Mouse (Mus musculus) forebrain, embryonic 14.5 days (tissue): Measurements from ENCODE around the gene Mycn. TPM values are rescaled to one million over a fixed set of nuclear protein-coding genes. Genes with fewer than 3 reads are reported as not detected.
A peak's percentile ranks its signal among the peaks of the same experiment; 100 is the strongest.

Source experiments
- ATAC-seq: fragments of 200-750 bp; cut with Nextera tagmentation; 2 replicates; pipeline ENCODE4 v1.8.0; 2017; ENCODE audit warnings: mild to moderate bottlenecking, moderate library complexity
- DNase-seq: peaks from one replicate; pipeline ENCODE4 v3.0.0-alpha.2; 2015; ENCODE audit warnings: low spot score
- H3K27ac ChIP-seq: fragments of 300-500 bp; sonication (generic); 2 replicates; pipeline ENCODE4 v1.5.1; 2014; ENCODE audit warnings: low read depth, mild to moderate bottlenecking, control low read depth, low read length, moderate library complexity
- H3K27me3 ChIP-seq: fragments of 300-500 bp; sonication (generic); replicated peaks from 2 replicates; pipeline ENCODE4 v1.6.1; 2014; ENCODE audit warnings: low read length, control low read depth, mixed read lengths; ENCODE audit not compliant: control insufficient read depth, insufficient read depth
- H3K36me3 ChIP-seq: fragments of 300-500 bp; sonication (generic); 2 replicates; pipeline ENCODE4 v1.6.1; 2014; ENCODE audit warnings: low read length, control low read depth; ENCODE audit not compliant: control insufficient read depth, insufficient read depth
- H3K4me1 ChIP-seq: fragments of 300-500 bp; sonication (generic); 2 replicates; pipeline ENCODE4 v1.6.1; 2014; ENCODE audit warnings: antibody characterized with exemption, low read length, control low read depth; ENCODE audit not compliant: control insufficient read depth, insufficient read depth
- H3K4me2 ChIP-seq: fragments of 300-500 bp; sonication (generic); 2 replicates; pipeline ENCODE4 v1.6.1; 2014; ENCODE audit warnings: mild to moderate bottlenecking, control low read depth, low read length
- H3K4me3 ChIP-seq: fragments of 300-500 bp; sonication (generic); 2 replicates; pipeline ENCODE4 v1.5.1; 2014; ENCODE audit warnings: low read depth, low read length, control low read depth
- H3K9ac ChIP-seq: fragments of 300-500 bp; sonication (generic); 2 replicates; pipeline ENCODE4 v1.6.1; 2014; ENCODE audit warnings: mild to moderate bottlenecking, low read length, control low read depth, moderate library complexity
- H3K9me3 ChIP-seq: fragments of 300-500 bp; sonication (generic); replicated peaks from 2 replicates; pipeline ENCODE4 v1.6.1; 2016; ENCODE audit warnings: low read length, control low read depth, mixed read lengths; ENCODE audit not compliant: control insufficient read depth
- WGBS: fragments of 180-500 bp; shearing (Covaris S2); extraction: QIAGEN DNeasy Blood & Tissue Kit; methylation state at CpG from one replicate; pipeline ENCODE4 v1.1.7; 2014; 5-methylcytosine and 5-hydroxymethylcytosine counted together
- polyA plus RNA-seq: library from polyadenylated mRNA; unstranded; fragments of >200 nt; fragmentation: Nextera tagmentation; extraction: Ambion mirVana; gene quantifications from 2 replicates; pipeline ENCODE4 v1.2.1, GENCODE M21; 2014

Gene Mycn
- polyA plus RNA-seq, 1 experiment from 2014 or later: 103 TPM

DNA sequence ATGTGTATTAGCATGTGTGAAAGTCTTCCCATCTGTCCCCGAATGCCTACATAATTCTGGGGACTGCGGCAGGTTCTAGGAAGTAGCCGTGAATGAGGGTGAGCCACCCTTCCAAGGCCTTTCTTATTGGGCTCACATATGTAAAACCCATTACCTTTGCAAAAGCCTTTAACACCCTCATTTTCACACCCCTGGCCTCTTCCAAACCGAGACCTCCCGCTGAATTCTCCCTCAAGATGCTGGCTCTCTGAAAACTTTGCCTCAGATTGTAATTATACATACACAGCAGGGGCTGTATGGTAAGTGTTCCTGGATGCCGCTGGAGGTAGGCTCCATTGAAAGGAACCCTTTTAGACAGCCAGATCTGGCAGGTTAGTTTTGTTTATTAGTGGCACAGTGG, 1.6 kb upstream of the Mycn start:
- 8% methylated on average over 6 of the region's 6 CpGs for WGBS
- Histone ChIP-seq H3K36me3 (peaks cover 12% of the 10 kb centered on the region), H3K9ac (peak overlapping the region; percentile 98; the same call in 1 of the 2 replicates), H3K27ac (peak overlapping the region; percentile 99), H3K4me1 (peaks cover 4% of the 10 kb centered on the region; the same call in 1 of the 2 replicates), H3K27me3 (no peaks in the 10 kb centered on the region), H3K9me3 (no peaks in the 10 kb centered on the region), H3K4me2 (peak overlapping the region; percentile 90), H3K4me3 (peak overlapping the region; percentile 90; the same call in 1 of the 2 replicates)
- DNase-seq: peak; percentile 32
- no peak for ATAC-seq

DNA sequence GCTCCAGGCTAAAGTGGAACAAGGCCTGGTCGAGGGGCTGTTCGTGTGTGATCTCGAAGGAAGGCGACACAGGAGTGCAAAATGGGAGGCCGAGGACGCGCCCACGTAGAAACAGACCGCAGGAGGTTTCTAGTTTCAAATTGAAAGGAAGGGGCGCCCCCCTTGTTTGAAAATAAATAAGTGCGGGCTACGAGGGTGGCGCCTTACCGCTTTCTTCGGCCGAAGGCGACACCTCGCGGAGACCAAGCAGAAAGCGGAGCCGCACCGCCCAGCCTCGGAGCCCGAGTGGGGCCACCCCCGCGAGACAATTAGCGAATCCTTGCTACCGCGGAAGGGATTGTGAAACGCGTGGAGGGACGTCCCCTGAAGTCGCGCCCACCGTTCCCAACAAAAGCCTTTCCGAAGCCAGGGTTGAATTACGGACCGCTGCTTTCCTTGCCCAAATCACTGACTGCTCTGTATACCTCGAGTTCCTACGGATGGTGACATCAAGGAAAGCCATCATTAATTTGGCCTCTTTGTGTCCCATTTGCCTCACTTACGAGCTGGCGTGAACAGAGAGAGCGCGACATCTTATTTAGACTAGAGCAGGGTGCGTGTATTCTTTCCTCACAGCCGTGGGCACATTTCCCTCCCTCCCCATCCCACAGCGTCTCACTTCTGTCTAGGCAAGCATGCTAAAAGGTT, 793 bp upstream of the Mycn start:
- Histone ChIP-seq H3K27me3 (no peaks in the 10 kb centered on the region), H3K9me3 (no peaks in the 10 kb centered on the region), H3K27ac (peak overlapping the region; percentile 99), H3K4me2 (peak overlapping the region; percentile 90), H3K36me3 (peaks cover 14% of the 10 kb centered on the region), H3K4me1 (peaks cover 4% of the 10 kb centered on the region; the same call in 1 of the 2 replicates), H3K4me3 (peak overlapping the region; percentile 90), H3K9ac (peak overlapping the region; percentile 98)
- WGBS: under 1% methylated on average over 47 of the region's 47 CpGs
- peak; percentile 62 for ATAC-seq
- peak; percentile 97 for DNase-seq

DNA sequence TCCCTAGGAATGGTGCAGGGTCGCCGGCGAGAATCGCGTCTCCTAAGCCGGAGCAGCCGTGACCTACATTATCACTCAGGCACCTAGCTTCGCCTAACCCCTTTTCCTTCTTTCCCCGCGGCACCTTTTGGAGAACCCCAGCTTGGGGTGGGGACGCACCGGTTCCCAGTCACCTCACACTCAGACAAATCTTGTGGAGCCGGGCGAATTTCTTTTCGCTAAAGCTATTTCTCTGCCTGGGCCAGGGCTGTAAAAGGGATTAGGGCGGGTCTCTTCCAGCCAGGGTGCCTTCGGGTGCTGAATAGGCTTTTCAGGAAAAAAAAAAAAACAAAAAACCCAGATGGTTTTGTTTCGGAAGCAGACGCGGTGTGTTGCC, 597 bp downstream of the Mycn start:
- WGBS: 1% methylated on average over 20 of the region's 20 CpGs
- Histone ChIP-seq H3K27ac (peak overlapping the region; percentile 99), H3K4me2 (peak overlapping the region; percentile 90), H3K4me3 (peak overlapping the region; percentile 90), H3K27me3 (no peaks in the 10 kb centered on the region), H3K36me3 (peaks cover 27% of the 10 kb centered on the region), H3K4me1 (peaks cover 6% of the 10 kb centered on the region; the same call in 1 of the 2 replicates), H3K9ac (peak overlapping the region; percentile 98), H3K9me3 (no peaks in the 10 kb centered on the region)
- ATAC-seq (no peak), DNase-seq (no peak)

DNA sequence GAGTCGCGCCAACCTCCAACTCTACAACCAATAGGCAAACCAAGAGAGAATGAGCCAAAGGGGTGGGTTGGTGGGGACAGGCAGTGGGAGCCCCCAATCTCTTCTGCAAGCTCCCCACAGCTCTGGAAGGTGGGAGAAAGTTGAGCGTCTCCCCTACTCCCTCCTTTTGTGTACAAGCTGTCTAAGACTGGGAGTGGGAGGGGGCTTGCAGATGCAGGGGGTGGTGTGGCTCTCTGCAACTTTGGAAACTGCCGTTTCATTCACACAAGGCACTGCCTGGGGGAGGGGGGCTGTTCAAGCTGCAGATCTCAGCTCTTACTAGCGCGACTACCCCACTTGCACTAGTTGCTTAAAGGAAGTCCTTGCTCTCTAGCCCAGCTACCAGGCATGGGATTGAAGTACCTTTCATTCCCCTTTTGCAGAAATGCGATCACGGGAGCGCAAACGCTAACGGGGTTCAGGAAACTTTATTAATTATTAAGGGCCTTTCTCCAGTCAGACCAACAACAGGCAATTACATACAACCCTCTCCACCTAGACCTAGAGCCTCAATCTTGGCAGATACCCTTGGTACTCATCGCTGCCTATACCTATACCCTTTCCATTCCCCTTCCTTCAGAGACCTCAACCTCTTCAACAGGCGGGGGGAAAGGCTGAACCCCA, 1.1 kb downstream of the Mycn start:
- peak overlapping the region; percentile 90 for H3K4me3 ChIP-seq
- H3K27ac ChIP-seq: peak overlapping the region; percentile 99
- peaks cover 6% of the 10 kb centered on the region; the same call in 1 of the 2 replicates for H3K4me1 ChIP-seq
- H3K9ac ChIP-seq: peak overlapping the region; percentile 98
- ATAC-seq (peak; percentile 4; the same call in 1 of the 2 replicates), DNase-seq (peak; percentile 84)
- H3K36me3 ChIP-seq: peaks cover 31% of the 10 kb centered on the region
- peak overlapping the region; percentile 90 for H3K4me2 ChIP-seq
- no peaks in the 10 kb centered on the region for H3K27me3 ChIP-seq
- 0% methylated on average over 13 of the region's 13 CpGs for WGBS
- H3K9me3 ChIP-seq: no peaks in the 10 kb centered on the region

DNA sequence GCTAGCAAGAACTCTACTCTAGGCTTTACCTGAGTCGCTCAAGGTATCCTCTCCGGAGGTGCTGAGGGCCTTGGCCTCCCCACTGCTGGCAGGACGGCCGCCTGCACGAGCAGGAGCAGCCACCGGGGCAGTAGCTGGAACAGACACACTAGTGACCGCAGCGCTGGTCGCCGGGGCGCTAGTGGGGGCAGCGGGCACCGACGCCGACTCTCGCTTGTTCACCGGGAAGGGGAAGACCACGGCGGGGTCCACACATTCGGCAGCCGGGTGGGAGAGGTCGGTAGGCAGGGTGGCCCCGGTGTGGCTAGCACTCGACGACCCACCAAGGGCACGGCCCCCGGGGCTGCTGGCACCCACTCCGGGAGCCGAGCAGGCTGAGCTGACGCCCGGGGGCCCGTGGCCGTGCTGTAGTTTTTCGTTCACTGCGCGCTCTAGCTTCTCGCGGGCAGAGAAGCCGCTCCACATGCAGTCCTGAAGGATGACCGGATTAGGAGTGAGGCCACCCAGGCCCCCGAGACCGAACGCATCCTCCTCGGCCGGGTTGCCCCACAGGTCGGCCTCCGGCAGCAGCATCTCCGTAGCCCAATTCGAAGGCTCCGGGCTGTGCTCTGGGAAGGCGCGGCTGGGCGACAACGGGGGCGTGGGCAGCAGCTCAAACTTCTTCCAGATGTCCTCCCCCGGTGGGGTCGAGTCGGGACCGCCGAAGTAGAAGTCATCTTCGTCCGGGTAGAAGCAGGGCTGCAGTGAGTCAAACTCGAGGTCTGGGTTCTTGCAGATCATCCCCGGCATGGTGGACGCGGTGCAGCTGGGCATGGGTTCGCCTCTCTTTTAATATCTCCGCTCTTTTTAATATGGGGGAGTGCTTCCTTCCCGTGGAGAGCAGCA, 1.9 kb downstream of the Mycn start:
- ATAC-seq (no peak), DNase-seq (no peak)
- under 1% methylated on average over 69 of the region's 69 CpGs for WGBS
- peak overlapping the region; percentile 90 for H3K4me3 ChIP-seq
- H3K27me3 ChIP-seq: no peaks in the 10 kb centered on the region
- peak overlapping the region; percentile 90 for H3K4me2 ChIP-seq
- peaks cover 6% of the 10 kb centered on the region; the same call in 1 of the 2 replicates for H3K4me1 ChIP-seq
- no peaks in the 10 kb centered on the region for H3K9me3 ChIP-seq
- H3K36me3 ChIP-seq: peaks cover 38% of the 10 kb centered on the region
- peak overlapping the region; percentile 98 for H3K9ac ChIP-seq
- H3K27ac ChIP-seq: peak overlapping the region; percentile 99

DNA sequence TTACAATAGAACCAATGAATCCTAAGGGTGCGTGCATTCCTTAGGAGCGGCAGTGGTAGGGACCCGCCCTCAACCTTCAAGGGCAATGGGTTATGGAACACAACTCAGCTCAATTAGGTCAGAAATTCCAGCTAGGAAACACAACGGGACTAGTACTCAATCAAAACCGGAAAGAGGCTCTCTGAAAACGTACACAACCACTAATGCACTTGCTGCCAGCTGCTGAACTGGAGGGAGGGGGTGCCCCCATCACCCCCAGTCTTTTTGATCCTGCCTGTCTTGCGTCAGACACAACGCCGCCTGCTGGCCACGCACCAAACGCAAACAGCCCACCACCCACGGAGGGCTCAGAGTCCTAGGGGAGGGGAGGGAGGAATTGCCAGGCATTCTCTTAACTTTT, 2.9 kb downstream of the Mycn start:
- H3K36me3 ChIP-seq: peaks cover 47% of the 10 kb centered on the region
- under 1% methylated on average over 12 of the region's 12 CpGs for WGBS

DNA sequence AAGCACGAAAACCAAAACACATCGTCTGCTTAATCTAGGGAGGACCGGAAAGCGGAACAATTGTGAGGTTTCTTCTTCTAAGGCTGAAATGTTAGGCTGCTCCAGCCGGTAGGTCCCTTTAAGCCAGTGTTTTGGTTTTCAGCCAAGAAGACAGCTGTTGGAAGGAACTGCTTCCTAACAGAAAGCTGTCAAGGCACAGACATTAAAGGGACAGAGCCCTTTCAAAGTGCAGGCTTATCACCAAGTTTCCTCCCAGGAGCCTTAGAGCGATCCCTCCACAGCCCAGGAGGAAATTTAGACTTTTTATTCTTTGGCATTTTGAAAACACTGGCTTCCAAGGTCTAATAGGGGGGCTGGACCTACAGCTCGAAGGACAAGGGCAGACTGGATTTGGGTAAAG, 3.4 kb downstream of the Mycn start:
- H3K36me3 ChIP-seq: peaks cover 51% of the 10 kb centered on the region
- H3K4me2 ChIP-seq: peak overlapping the region; percentile 90
- peak; percentile 98 for DNase-seq
- ATAC-seq: peak; percentile 24
- no peaks in the 10 kb centered on the region for H3K27me3 ChIP-seq
- WGBS: 0% methylated on average over 7 of the region's 7 CpGs
- H3K27ac ChIP-seq: peak overlapping the region; percentile 99
- H3K9me3 ChIP-seq: no peaks in the 10 kb centered on the region
- H3K9ac ChIP-seq: peak overlapping the region; percentile 98
- H3K4me1 ChIP-seq: peaks cover 6% of the 10 kb centered on the region; the same call in 1 of the 2 replicates
- H3K4me3 ChIP-seq: peak overlapping the region; percentile 90

More for the DNA sequence above, 2.9 kb downstream of the Mycn start:
- Histone ChIP-seq H3K27me3 (no peaks in the 10 kb centered on the region), H3K4me2 (peak overlapping the region; percentile 90), H3K9ac (peak overlapping the region; percentile 98), H3K9me3 (no peaks in the 10 kb centered on the region), H3K27ac (peak overlapping the region; percentile 99), H3K4me1 (peaks cover 6% of the 10 kb centered on the region; the same call in 1 of the 2 replicates), H3K4me3 (peak overlapping the region; percentile 90)
- peak; percentile 22 for ATAC-seq
- peak; percentile 92 for DNase-seq

DNA sequence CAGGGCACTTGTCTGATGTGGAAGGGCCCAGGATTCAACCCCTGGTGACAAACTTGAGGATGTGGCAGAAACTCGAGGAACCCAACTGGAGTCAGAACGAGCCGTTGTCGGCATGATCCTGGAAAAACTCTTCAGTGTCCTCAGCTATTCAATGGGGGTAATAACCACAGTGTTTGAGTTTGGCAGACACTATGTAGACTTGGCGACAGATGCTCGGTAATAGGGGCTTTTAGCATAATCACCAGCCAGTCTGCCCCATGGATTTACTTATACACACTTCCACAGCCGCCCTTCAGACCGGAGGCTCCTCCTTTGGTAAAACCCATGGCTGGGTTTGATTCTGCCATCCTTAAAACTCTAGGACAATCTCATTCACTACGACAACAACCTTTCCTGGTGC, 4.0 kb downstream of the Mycn start:
- Histone ChIP-seq H3K27ac (peak overlapping the region; percentile 99), H3K36me3 (peaks cover 51% of the 10 kb centered on the region), H3K9me3 (no peaks in the 10 kb centered on the region), H3K27me3 (no peaks in the 10 kb centered on the region), H3K9ac (peak overlapping the region; percentile 98), H3K4me3 (peak overlapping the region; percentile 90), H3K4me1 (peaks cover 2% of the 10 kb centered on the region; the same call in 1 of the 2 replicates), H3K4me2 (peak overlapping the region; percentile 90)
- peak; percentile 87 for DNase-seq
- WGBS: 3% methylated on average over 9 of the region's 9 CpGs
- ATAC-seq: peak; percentile 15
